Mouse (Mus musculus) intestine, embryonic 15.5 days (tissue): ENCODE measurements around the gene Slc13a2. TPM values are rescaled to one million over a fixed set of nuclear protein-coding genes. Genes with fewer than 3 reads are reported as not detected.

Experiments used
- ATAC-seq: fragments of 200-750 bp; cut with Nextera tagmentation; 2 replicates; pipeline ENCODE4 v1.8.0; 2017; ENCODE audit warnings: moderate TSS enrichment, moderate library complexity
- H3K27ac ChIP-seq: fragments of 300-500 bp; sonication (generic); 2 replicates; pipeline ENCODE4 v1.5.1; 2015; ENCODE audit warnings: mild to moderate bottlenecking, inconsistent platforms
- H3K27me3 ChIP-seq: fragments of 300-500 bp; sonication (generic); replicated peaks from 2 replicates; pipeline ENCODE4 v1.6.1; 2015; ENCODE audit warnings: inconsistent platforms
- H3K36me3 ChIP-seq: fragments of 300-500 bp; sonication (generic); 2 replicates; pipeline ENCODE4 v1.6.1; 2015; ENCODE audit warnings: inconsistent platforms
- H3K4me1 ChIP-seq: fragments of 300-500 bp; sonication (generic); replicated peaks from 2 replicates; pipeline ENCODE4 v1.6.1; 2015; ENCODE audit warnings: inconsistent platforms
- H3K4me2 ChIP-seq: fragments of 300-500 bp; sonication (generic); replicated peaks from 2 replicates; pipeline ENCODE4 v1.6.1; 2015; ENCODE audit warnings: mild to moderate bottlenecking, inconsistent platforms
- H3K4me3 ChIP-seq: fragments of 300-500 bp; sonication (generic); replicated peaks from 2 replicates; pipeline ENCODE4 v1.5.1; 2015; ENCODE audit warnings: inconsistent platforms
- H3K9ac ChIP-seq: fragments of 300-500 bp; sonication (generic); 2 replicates; pipeline ENCODE4 v1.6.1; 2015; ENCODE audit warnings: inconsistent platforms
- H3K9me3 ChIP-seq: fragments of 300-500 bp; sonication (generic); 2 replicates; pipeline ENCODE4 v1.6.1; 2016; ENCODE audit warnings: inconsistent platforms
- WGBS: fragments of 180-500 bp; shearing (Covaris S2); methylation state at CpG from one replicate; pipeline ENCODE4 v1.1.7; 2015; 5-methylcytosine and 5-hydroxymethylcytosine counted together
- polyA plus RNA-seq: library from polyadenylated mRNA; unstranded; fragments of >200 nt; fragmentation: Nextera tagmentation; extraction: Ambion mirVana; gene quantifications from 2 replicates; pipeline ENCODE4 v1.2.1, GENCODE M21; 2015

The Slc13a2 gene
- polyA plus RNA-seq, 1 experiment from 2014 or later, result 1.3 TPM

GRCm38 (mm10) chr11:78382286-78382685, 39.7 kb downstream of the Slc13a2 start:
- H3K36me3 ChIP-seq, result no peaks in the 10 kb centered on the region
- no peak for ATAC-seq

GRCm38 (mm10) chr11:78380996-78381395, 41.0 kb downstream of the Slc13a2 start:
- Histone ChIP-seq H3K4me1 (0 out of 2 replicates have a peak, but pooled peaks cover 5% of the 10 kb centered on the region), H3K27ac (no peak overlapping the region), H3K27me3 (no peaks in the 10 kb centered on the region), H3K4me2 (no peak overlapping the region), H3K36me3 (no peaks in the 10 kb centered on the region), H3K4me3 (no peak overlapping the region), H3K9ac (no peak overlapping the region), H3K9me3 (no peaks in the 10 kb centered on the region)
- 83% methylated on average over 3 of the region's 3 CpGs for WGBS
- ATAC-seq, result no peak

More at GRCm38 (mm10) chr11:78382286-78382685, 39.7 kb downstream of the Slc13a2 start:
- Histone ChIP-seq H3K9ac (no peak overlapping the region), H3K9me3 (no peaks in the 10 kb centered on the region), H3K4me3 (no peak overlapping the region), H3K27ac (no peak overlapping the region), H3K4me1 (0 out of 2 replicates have a peak, but pooled peaks cover 7% of the 10 kb centered on the region), H3K27me3 (no peaks in the 10 kb centered on the region), H3K4me2 (no peak overlapping the region)
- 72% methylated on average over 7 of the region's 7 CpGs for WGBS

DNA sequence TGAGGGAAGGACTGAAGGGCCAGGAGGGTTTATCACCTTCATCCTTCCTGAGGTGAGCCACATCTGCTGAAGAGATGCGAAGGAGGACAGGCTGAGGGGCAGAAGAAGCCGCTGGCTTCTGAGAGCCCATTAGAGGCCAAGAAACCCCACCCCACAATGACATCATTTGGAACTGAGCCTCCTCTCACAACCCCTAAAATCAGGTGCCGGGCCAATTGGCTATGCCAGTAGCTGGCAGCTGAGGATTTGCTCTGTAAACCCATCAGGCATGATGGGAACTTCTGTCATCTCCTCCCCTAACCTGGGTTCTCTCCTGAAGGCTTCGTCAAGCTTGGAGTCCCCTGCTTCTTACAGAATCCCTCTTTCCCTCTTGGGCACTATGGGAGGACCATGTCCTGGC, 41.7 kb downstream of the Slc13a2 start:
- H3K27ac ChIP-seq, result no peak overlapping the region
- H3K36me3 ChIP-seq, result no peaks in the 10 kb centered on the region
- H3K4me1 ChIP-seq, result 0 out of 2 replicates have a peak, but pooled peaks cover 5% of the 10 kb centered on the region
- H3K9me3 ChIP-seq, result no peaks in the 10 kb centered on the region
- H3K4me3 ChIP-seq, result no peak overlapping the region
- no peak overlapping the region for H3K4me2 ChIP-seq
- no peaks in the 10 kb centered on the region for H3K27me3 ChIP-seq
- 77% methylated on average over 4 of the region's 4 CpGs for WGBS
- ATAC-seq, result no peak
- H3K9ac ChIP-seq, result no peak overlapping the region

DNA sequence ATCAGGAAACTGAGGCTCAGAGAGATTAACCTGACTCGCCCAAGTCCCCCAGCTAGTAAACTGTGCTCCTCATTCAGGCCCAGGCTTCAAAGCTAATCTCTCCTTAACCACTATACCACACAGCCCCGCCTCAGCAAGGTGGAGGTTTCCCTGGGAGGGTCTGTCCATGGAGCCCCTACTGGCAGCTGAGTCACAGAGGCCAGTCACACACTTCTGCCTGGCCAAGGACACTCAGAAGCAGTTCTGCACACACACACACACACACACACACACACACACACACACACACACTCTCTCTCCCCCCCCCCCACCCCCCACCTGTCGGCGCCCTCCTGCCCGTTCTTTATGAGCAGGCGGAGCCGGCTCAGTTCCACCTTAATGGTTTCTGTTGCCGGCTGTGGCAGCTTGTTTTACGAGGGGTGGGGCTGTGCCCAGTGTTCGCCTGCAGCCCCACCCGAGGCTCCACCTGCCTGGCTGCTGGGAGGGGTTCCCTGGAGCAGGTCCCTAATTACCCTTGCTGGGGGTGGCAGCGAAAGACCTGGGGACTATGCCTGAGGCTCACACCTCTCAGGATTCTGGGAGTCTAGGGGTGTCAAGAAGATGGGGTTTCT, 44.4 kb downstream of the Slc13a2 start:
- H3K4me3 ChIP-seq, result no peak overlapping the region
- H3K9me3 ChIP-seq, result no peaks in the 10 kb centered on the region
- H3K9ac ChIP-seq, result no peak overlapping the region
- WGBS, result 23% methylated on average over 11 of the region's 12 CpGs
- no peak overlapping the region for H3K4me2 ChIP-seq
- H3K4me1 ChIP-seq, result 0 out of 2 replicates have a peak, but pooled peaks cover 5% of the 10 kb centered on the region
- no peak overlapping the region; the same call in 1 of the 2 replicates for H3K27ac ChIP-seq
- no peaks in the 10 kb centered on the region for H3K36me3 ChIP-seq
- H3K27me3 ChIP-seq, result no peaks in the 10 kb centered on the region
- peak; percentile 94 for ATAC-seq

- 70% methylated on average over 8 of the region's 8 CpGs for WGBS
- Histone ChIP-seq H3K4me3 (no peak overlapping the region), H3K9ac (no peak overlapping the region), H3K4me1 (peaks cover 13% of the 10 kb centered on the region), H3K27me3 (no peaks in the 10 kb centered on the region), H3K36me3 (no peaks in the 10 kb centered on the region), H3K27ac (no peak overlapping the region), H3K9me3 (no peaks in the 10 kb centered on the region), H3K4me2 (no peak overlapping the region)
- no peak for ATAC-seq
Measured at GRCm38 (mm10) chr11:78374147-78374546, 47.9 kb downstream of the Slc13a2 start.

- 50% methylated on average over 7 of the region's 7 CpGs for WGBS
Measured at GRCm38 (mm10) chr11:78372610-78373009, 49.4 kb downstream of the Slc13a2 start.

DNA sequence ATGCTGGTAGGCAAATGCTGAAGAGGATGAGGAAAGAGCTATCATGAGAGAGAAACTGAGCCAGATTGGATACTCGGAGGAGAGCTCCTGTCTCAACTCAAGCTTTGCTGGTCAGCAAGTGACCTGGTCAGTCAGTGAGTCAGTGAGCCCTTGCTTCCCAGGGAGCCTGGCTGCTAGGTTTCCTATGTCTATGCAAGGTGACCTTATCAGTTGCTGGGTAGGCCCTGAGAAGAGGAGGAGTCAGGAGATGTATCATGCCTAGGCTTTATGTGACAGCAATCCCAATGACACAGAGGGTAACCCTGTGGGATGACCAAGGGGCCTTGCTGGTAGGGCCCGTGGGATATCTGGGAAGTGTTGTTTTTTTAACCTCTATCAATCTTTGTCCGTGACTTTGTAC, 49.9 kb downstream of the Slc13a2 start:
- H3K4me2 ChIP-seq, result no peak overlapping the region
- peaks cover 8% of the 10 kb centered on the region for H3K4me1 ChIP-seq
- H3K9ac ChIP-seq, result no peak overlapping the region
- no peaks in the 10 kb centered on the region for H3K36me3 ChIP-seq
- H3K27me3 ChIP-seq, result no peaks in the 10 kb centered on the region
- 67% methylated on average over 3 of the region's 3 CpGs for WGBS
- no peak overlapping the region for H3K4me3 ChIP-seq
- H3K9me3 ChIP-seq, result no peaks in the 10 kb centered on the region
- no peak for ATAC-seq
- no peak overlapping the region for H3K27ac ChIP-seq

More at GRCm38 (mm10) chr11:78372610-78373009, 49.4 kb downstream of the Slc13a2 start:
- H3K27me3 ChIP-seq, result no peaks in the 10 kb centered on the region
- H3K9me3 ChIP-seq, result no peaks in the 10 kb centered on the region
- H3K4me3 ChIP-seq, result no peak overlapping the region
- peaks cover 8% of the 10 kb centered on the region for H3K4me1 ChIP-seq
- no peak for ATAC-seq
- H3K4me2 ChIP-seq, result no peak overlapping the region
- H3K27ac ChIP-seq, result no peak overlapping the region
- H3K36me3 ChIP-seq, result no peaks in the 10 kb centered on the region
- no peak overlapping the region for H3K9ac ChIP-seq

GRCm38 (mm10) chr11:78371711-78372110, 50.3 kb downstream of the Slc13a2 start:
- Histone ChIP-seq H3K9me3 (no peaks in the 10 kb centered on the region), H3K27me3 (no peaks in the 10 kb centered on the region), H3K4me3 (no peak overlapping the region), H3K9ac (no peak overlapping the region), H3K27ac (no peak overlapping the region), H3K4me1 (peaks cover 8% of the 10 kb centered on the region), H3K36me3 (no peaks in the 10 kb centered on the region), H3K4me2 (no peak overlapping the region)
- ATAC-seq, result no peak
- WGBS, result 90% methylated on average over 11 of the region's 11 CpGs

DNA sequence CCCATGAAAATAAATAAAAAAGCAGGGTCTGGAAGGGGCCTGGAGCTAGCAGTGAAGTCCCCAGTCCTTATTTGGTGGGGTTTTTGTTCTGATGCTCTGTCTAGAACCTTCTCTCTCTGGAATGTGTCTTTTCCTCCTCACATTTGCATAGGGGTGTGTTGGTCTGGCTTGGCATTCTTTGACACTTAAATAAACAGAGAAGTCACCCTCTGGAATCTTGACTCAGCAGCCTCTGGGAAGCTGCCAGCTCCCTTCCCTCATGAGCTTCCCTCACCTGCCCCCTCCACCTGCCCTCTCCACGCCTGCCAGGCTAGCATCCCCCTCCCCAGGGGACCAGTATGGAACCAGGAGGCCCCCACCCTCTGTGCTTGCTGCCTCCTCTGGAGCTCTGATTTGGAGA, 51.6 kb downstream of the Slc13a2 start:
- Histone ChIP-seq H3K27ac (no peak overlapping the region), H3K27me3 (no peaks in the 10 kb centered on the region), H3K36me3 (no peaks in the 10 kb centered on the region), H3K9me3 (no peaks in the 10 kb centered on the region), H3K4me3 (no peak overlapping the region), H3K9ac (no peak overlapping the region), H3K4me1 (peaks cover 8% of the 10 kb centered on the region), H3K4me2 (no peak overlapping the region)
- ATAC-seq, result no peak
- 52% methylated on average over 1 of the region's 1 CpGs for WGBS

DNA sequence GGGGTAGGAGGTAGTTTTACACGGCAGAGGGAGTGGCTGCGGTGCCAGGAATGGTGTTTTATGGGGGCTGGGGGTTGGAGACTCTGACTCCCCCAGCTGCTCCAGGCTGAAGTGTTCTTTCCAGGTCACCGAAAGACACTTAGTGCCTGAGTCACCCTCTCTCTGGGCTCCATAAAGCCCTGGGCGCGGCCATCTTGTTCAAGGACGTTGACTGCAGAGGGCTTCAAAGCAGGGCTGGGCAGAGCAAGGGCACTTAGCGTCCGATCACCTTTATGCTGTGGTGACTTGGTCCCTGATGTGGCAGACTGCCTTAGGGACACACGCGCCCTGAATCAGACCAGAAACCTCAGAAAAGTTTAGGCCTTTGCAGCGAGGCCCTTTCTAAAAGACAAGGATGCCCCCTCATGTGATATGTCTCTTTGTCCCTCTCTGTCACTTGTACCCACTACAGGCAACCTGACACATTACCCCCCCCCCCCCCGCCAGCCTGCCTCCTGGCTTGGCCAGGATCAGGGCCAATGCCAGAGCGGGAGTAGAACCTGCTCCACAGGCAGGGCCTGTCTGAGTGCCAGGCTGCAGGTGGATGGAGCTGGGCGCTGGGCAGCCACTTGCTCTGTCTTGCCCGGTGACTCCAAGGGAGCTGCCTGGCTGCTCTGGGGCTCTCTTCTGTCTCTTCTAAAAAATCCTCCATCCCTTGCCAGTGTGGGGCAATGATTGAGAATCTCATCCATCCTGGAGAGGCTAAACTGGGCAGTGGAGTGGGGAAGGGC, 54.4 kb downstream of the Slc13a2 start:
- Histone ChIP-seq H3K27me3 (no peaks in the 10 kb centered on the region), H3K4me3 (no peak overlapping the region), H3K4me2 (no peak overlapping the region), H3K9ac (no peak overlapping the region), H3K4me1 (peaks cover 28% of the 10 kb centered on the region), H3K27ac (no peak overlapping the region), H3K36me3 (no peaks in the 10 kb centered on the region), H3K9me3 (no peaks in the 10 kb centered on the region)
- WGBS, result 79% methylated on average over 15 of the region's 15 CpGs
- ATAC-seq, result no peak

DNA sequence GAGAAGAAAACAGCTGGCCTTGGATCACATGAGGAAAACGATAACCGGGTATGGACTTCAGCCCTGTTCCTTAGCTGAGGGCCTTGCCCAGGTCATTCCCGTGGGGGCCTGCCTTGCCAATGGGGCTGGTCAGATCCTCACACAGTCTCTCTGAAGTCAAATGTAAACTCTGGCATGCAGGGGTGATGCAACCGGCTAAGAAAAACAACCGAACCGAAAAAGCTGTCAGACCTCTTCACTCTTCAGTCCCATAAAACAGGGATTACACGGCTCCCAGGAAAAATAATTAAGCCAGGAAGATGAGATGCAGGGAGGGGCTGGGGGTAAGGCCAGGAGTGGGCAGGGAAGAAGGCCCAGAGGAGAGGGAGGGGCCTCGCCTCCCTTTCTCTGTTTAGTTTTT, 57.9 kb downstream of the Slc13a2 start:
- H3K36me3 ChIP-seq, result no peaks in the 10 kb centered on the region
- peaks cover 23% of the 10 kb centered on the region for H3K4me1 ChIP-seq
- no peaks in the 10 kb centered on the region for H3K9me3 ChIP-seq
- peak overlapping the region; percentile 67 for H3K27ac ChIP-seq
- no peaks in the 10 kb centered on the region for H3K27me3 ChIP-seq
- 18% methylated on average over 8 of the region's 8 CpGs for WGBS
- H3K9ac ChIP-seq, result no peak overlapping the region
- H3K4me2 ChIP-seq, result 0 out of 2 replicates have a peak overlapping the region, but pooled peaks have one; percentile 19
- peak; percentile 73 for ATAC-seq
- H3K4me3 ChIP-seq, result no peak overlapping the region

GRCm38 (mm10) chr11:78363309-78364007, 58.6 kb downstream of the Slc13a2 start:
- no peak overlapping the region for H3K4me3 ChIP-seq
- H3K27me3 ChIP-seq, result no peaks in the 10 kb centered on the region
- no peak overlapping the region for H3K9ac ChIP-seq
- no peaks in the 10 kb centered on the region for H3K36me3 ChIP-seq
- peak overlapping the region; percentile 67; the same call in 1 of the 2 replicates for H3K27ac ChIP-seq
- WGBS, result 69% methylated on average over 13 of the region's 13 CpGs
- peaks cover 27% of the 10 kb centered on the region for H3K4me1 ChIP-seq
- ATAC-seq, result no peak
- no peaks in the 10 kb centered on the region for H3K9me3 ChIP-seq
- H3K4me2 ChIP-seq, result no peak overlapping the region
